Mouse (Mus musculus) skeletal muscle tissue, adult 2 months (tissue): Measurements from ENCODE around the gene Vmn1r176.
"Not testable (repeated sequence)": the region's sequence is repeated elsewhere in the genome, so short reads cannot be mapped to it uniquely, and the experiment has no call there.

Source experiments
- DNase-seq: peaks from one replicate; pipeline ENCODE4 v3.0.0-alpha.2; 2012; ENCODE audit warnings: low read depth, low spot score

Gene Vmn1r176

GRCm38 (mm10) chr7:23837272-23837671, at the start of gene Vmn1r176:
Gene Vmn1r176 (minus strand): TSS chr7:23837372.
- DNase-seq = not testable (repeated sequence)

DNA sequence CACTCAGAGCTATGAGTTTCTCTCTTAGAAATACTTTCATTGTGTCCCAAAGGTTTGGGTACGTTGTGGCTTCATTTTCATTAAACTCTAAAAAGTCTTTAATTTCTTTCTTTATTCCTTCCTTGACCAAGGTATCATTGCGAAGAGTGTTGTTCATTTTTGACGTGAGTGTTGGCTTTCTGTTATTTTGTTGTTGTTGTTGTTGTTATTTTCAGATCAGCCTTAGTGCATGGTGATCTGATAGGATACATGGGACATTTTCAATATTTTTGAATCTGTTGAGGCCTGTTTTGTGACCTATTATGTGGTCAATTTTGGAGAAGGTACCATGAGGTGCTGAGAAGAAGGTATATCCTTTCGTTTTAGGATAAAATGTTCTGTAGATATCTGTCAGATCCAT, 39.7 kb upstream of the Vmn1r176 start:
- DNase-seq = not testable (repeated sequence)

- not testable (repeated sequence) for DNase-seq
Measured at GRCm38 (mm10) chr7:23866349-23866748, 29.2 kb upstream of the Vmn1r176 start, which contains the start of gene Vmn1r177. Gene Vmn1r177 (minus strand): TSS chr7:23866449.

- not testable (repeated sequence) for DNase-seq
Measured at GRCm38 (mm10) chr7:23810543-23810942, 26.6 kb downstream of the Vmn1r176 start, which contains the start of gene Vmn1r175. Gene Vmn1r175 (minus strand): TSS chr7:23810643.

- no peak for DNase-seq
Measured at GRCm38 (mm10) chr7:23784526-23784925, 52.6 kb downstream of the Vmn1r176 start.
